Mouse (Mus musculus) spleen, adult 2 months (tissue): Measurements from ENCODE around the gene Hist1h2ae. TPM values are rescaled to one million over a fixed set of nuclear protein-coding genes. Genes with fewer than 3 reads are reported as not detected.
"Not testable (repeated sequence)": the region's sequence is repeated elsewhere in the genome, so short reads cannot be mapped to it uniquely, and the experiment has no call there.

Source experiments
- DNase-seq, 2 experiments: peaks; one replicate each; pipeline versions ENCODE4 v3.0.0 to v3.0.0-alpha.2; 2012 to 2021; ENCODE audit warnings: low spot score in 2 of 2, low read depth in 1 of 2
- H3K27ac ChIP-seq: fragments of 200-500 bp; 2 replicates; pipeline ENCODE4 v1.5.1; 2012; ENCODE audit warnings: low read length, inconsistent platforms; ENCODE audit not compliant: insufficient read depth
- H3K27me3 ChIP-seq: fragments of 200-500 bp; 2 replicates; pipeline ENCODE4 v1.6.1; 2012; ENCODE audit warnings: mild to moderate bottlenecking, moderate library complexity, low read length, inconsistent platforms; ENCODE audit not compliant: control insufficient read depth, insufficient read depth
- H3K36me3 ChIP-seq: fragments of 200-500 bp; 2 replicates; pipeline ENCODE4 v1.6.1; 2012; ENCODE audit warnings: mild to moderate bottlenecking, low read length, inconsistent platforms; ENCODE audit not compliant: control insufficient read depth, insufficient read depth
- H3K4me1 ChIP-seq: fragments of 200-500 bp; 2 replicates; pipeline ENCODE4 v1.6.1; 2011; ENCODE audit warnings: inconsistent platforms; ENCODE audit not compliant: control insufficient read depth, insufficient read depth, insufficient read length
- H3K4me3 ChIP-seq: fragments of 200-500 bp; 2 replicates; pipeline ENCODE4 v1.5.1; 2011; ENCODE audit warnings: mild to moderate bottlenecking, inconsistent platforms; ENCODE audit not compliant: insufficient read depth, insufficient read length; ENCODE audit errors: extremely low read depth
- CTCF ChIP-seq: fragments of 200-500 bp; IDR thresholded peaks from 2 replicates; pipeline ENCODE4 v1.5.1; 2011; ENCODE audit warnings: mild to moderate bottlenecking, inconsistent platforms; ENCODE audit not compliant: insufficient read depth, insufficient read length, insufficient replicate concordance; ENCODE audit errors: extremely low read depth
- POLR2A ChIP-seq: fragments of 200-500 bp; IDR thresholded peaks from 2 replicates; pipeline ENCODE4 v1.6.1; 2011; ENCODE audit warnings: low read depth, low read length, inconsistent platforms
- WGBS: fragments of 180-500 bp; shearing (Covaris S2); methylation state at CpG from one replicate; pipeline ENCODE4 v1.1.7; 2018; 5-methylcytosine and 5-hydroxymethylcytosine counted together
- polyA plus RNA-seq: library from polyadenylated mRNA; depleted of rRNA; stranded (reverse); fragments of >200 nt; gene quantifications from 2 replicates; pipeline ENCODE4 v1.2.3, GENCODE M21; 2012

Hist1h2ae gene
- polyA plus RNA-seq, 1 experiment, result 15.5 TPM

- DNase-seq, result no peak
- 66% methylated on average over 7 of the region's 7 CpGs for WGBS
- Histone ChIP-seq H3K27me3 (no peaks in the 10 kb centered on the region), H3K27ac (no peak overlapping the region; the same call in 1 of the 2 replicates), H3K4me3 (no peak overlapping the region), H3K36me3 (no peaks in the 10 kb centered on the region), H3K4me1 (0 out of 2 replicates have a peak, but pooled peaks cover 2% of the 10 kb centered on the region)
- no peak for TF ChIP-seq POLR2A
Observed at GRCm38 (mm10) chr13:23592614-23593013, 21.6 kb upstream of the Hist1h2ae start.

- 90% methylated on average over 7 of the region's 7 CpGs for WGBS
Observed at GRCm38 (mm10) chr13:23591886-23592285, 20.9 kb upstream of the Hist1h2ae start.

GRCm38 (mm10) chr13:23591206-23591605 is 20.2 kb upstream of the Hist1h2ae start:
- Histone ChIP-seq H3K4me1 (0 out of 2 replicates have a peak, but pooled peaks cover 2% of the 10 kb centered on the region), H3K4me3 (no peak overlapping the region), H3K27ac (no peak overlapping the region), H3K36me3 (no peaks in the 10 kb centered on the region), H3K27me3 (no peaks in the 10 kb centered on the region)
- TF ChIP-seq CTCF, result no peak
- no peak for TF ChIP-seq POLR2A
- 83% methylated on average over 7 of the region's 7 CpGs for WGBS
- DNase-seq, result no peak

More at GRCm38 (mm10) chr13:23591886-23592285, 20.9 kb upstream of the Hist1h2ae start:
- not testable (repeated sequence) for H3K27ac ChIP-seq, H3K4me1 ChIP-seq, H3K4me3 ChIP-seq, H3K36me3 ChIP-seq, H3K27me3 ChIP-seq, DNase-seq

- Histone ChIP-seq H3K4me1 (peaks cover 3% of the 10 kb centered on the region; the same call in 1 of the 2 replicates), H3K27me3 (no peaks in the 10 kb centered on the region), H3K36me3 (no peaks in the 10 kb centered on the region), H3K4me3 (peak overlapping the region; percentile 47; the same call in 1 of the 2 replicates), H3K27ac (no peak overlapping the region)
- no peak for TF ChIP-seq CTCF
- no peak for TF ChIP-seq POLR2A
- WGBS, result 2% methylated on average over 1 of the region's 1 CpGs
- no peak for DNase-seq
Observed at GRCm38 (mm10) chr13:23586940-23587225, 15.9 kb upstream of the Hist1h2ae start.

- Histone ChIP-seq H3K4me3 (peak overlapping the region; percentile 47), H3K4me1 (peaks cover 3% of the 10 kb centered on the region; the same call in 1 of the 2 replicates), H3K27ac (peak overlapping the region; percentile 55), H3K36me3 (no peaks in the 10 kb centered on the region), H3K27me3 (no peaks in the 10 kb centered on the region)
- 4% methylated on average over 22 of the region's 22 CpGs for WGBS
- no peak for DNase-seq
- TF ChIP-seq CTCF (no peak), POLR2A (no peak)
Observed at GRCm38 (mm10) chr13:23586099-23586939, 15.3 kb upstream of the Hist1h2ae start.

GRCm38 (mm10) chr13:23585442-23586098 is 14.6 kb upstream of the Hist1h2ae start:
- not testable (repeated sequence) for H3K36me3 ChIP-seq, H3K4me1 ChIP-seq, H3K27me3 ChIP-seq
- WGBS, result under 1% methylated on average over 33 of the region's 36 CpGs
- DNase-seq, result peak; percentile 43 to 89
- peak; percentile 81 for TF ChIP-seq POLR2A
- Histone ChIP-seq H3K4me3 (peak overlapping the region; percentile 71), H3K27ac (peak overlapping the region; percentile 97)

- DNase-seq, result peak in 1 of 2 experiments; percentile 74
- H3K4me3 ChIP-seq, result peak overlapping the region; percentile 66
- no peaks in the 10 kb centered on the region for H3K36me3 ChIP-seq
- H3K27me3 ChIP-seq, result no peaks in the 10 kb centered on the region
- TF ChIP-seq CTCF, result no peak
- peak; percentile 73 for TF ChIP-seq POLR2A
- peaks cover 3% of the 10 kb centered on the region; the same call in 1 of the 2 replicates for H3K4me1 ChIP-seq
- H3K27ac ChIP-seq, result peak overlapping the region; percentile 97
- WGBS, result under 1% methylated on average over 21 of the region's 21 CpGs
Observed at GRCm38 (mm10) chr13:23585029-23585441, 14.0 kb upstream of the Hist1h2ae start.
